16 mouse cellular contexts compared by ENCODE assay signal in genomic region chr9:8731141-8731540, GRCm38 (mm10).
DNase-seq lines count a peak whose midpoint lies in the region; ATAC-seq lines count a peak whose summit lies in the region.
"Had no signal": no experiment of that assay in that cellular context is flagged by ENCODE, and none has a peak within 500 bp of the region (broad histone marks: within the 10 kb centered on the region; RNA-seq: fewer than 3 reads in every experiment).

No protein-coding gene starts in this region.

- DNase-seq in adrenal gland, adult 2 months: peak; percentile 50
- DNase-seq in adrenal gland, adult 18-20 months (ENCODE audit: low spot score in 2 of 2): no peak
- peak; percentile 10 for DNase-seq in adrenal gland, postnatal 14 days
- no peak for DNase-seq in adrenal gland, adult 8-10 months
- DNase-seq in 416B (ENCODE audit: low read depth): peak; percentile 50
- no peak for DNase-seq in frontal cortex, postnatal 25 days (ENCODE audit: low spot score in 2 of 2)
- DNase-seq: cerebellum, adult 11 months; cerebellum, adult 18-20 months; cerebellum, adult 8-10 months; cerebellum, adult 9-11 months; cerebellum, postnatal 14 days; cerebellum, postnatal 36 days; embryo, embryonic 11 days had no signal

- ATAC-seq in hematopoietic stem cell, adult 5-6 weeks (replicated peaks in 1 of 2; ENCODE audit: insufficient read depth in 1 of 2, low FRiP score in 2 of 2, low TSS enrichment in 1 of 2, low read depth in 1 of 2, poor library complexity in 2 of 2, severe bottlenecking in 2 of 2): peak; percentile 32 to 42; a peak in 3 of 4 replicates
- ATAC-seq: forebrain, embryonic 14.5 days; forebrain, embryonic 16.5 days had no signal

Comparison
In these comparisons a context has a peak if more than half of its experiments do, and no peak if none do; other contexts are left out.
1. DNase-seq: peak in adrenal gland, adult 2 months (single experiment), adrenal gland, postnatal 14 days (single experiment) and 416B (single experiment); none in adrenal gland, adult 18-20 months (0 of 2), adrenal gland, adult 8-10 months (single experiment) and frontal cortex, postnatal 25 days (0 of 2).